13 mouse cellular contexts compared by ENCODE assay signal in genomic region chr15:79416460-79417085, GRCm38 (mm10).
"Had no signal": no experiment of that assay in that cellular context is flagged by ENCODE, and none has a peak within 500 bp of the region (broad histone marks: within the 10 kb centered on the region; RNA-seq: fewer than 3 reads in every experiment).

No protein-coding gene starts in this region.

- H3K4me1 ChIP-seq: kidney, embryonic 15.5 days; lung, embryonic 15.5 days; midbrain, embryonic 15.5 days had no signal

- H3K27ac ChIP-seq: kidney, embryonic 15.5 days; limb, embryonic 13.5 days; liver, embryonic 14.5 days; lung, embryonic 15.5 days; macrophage; midbrain, embryonic 15.5 days; stomach, postnatal 0 days had no signal

- H3K4me3 ChIP-seq: kidney, embryonic 15.5 days; limb, embryonic 13.5 days; lung, embryonic 15.5 days; megakaryocyte, embryonic 14.5 days; midbrain, embryonic 15.5 days had no signal

- H3K9ac ChIP-seq: kidney, embryonic 15.5 days; limb, embryonic 13.5 days; liver, embryonic 14.5 days; lung, embryonic 15.5 days; midbrain, embryonic 15.5 days had no signal

- DNase-seq: kidney, adult 18-20 months; kidney, postnatal 14 days; left cerebral cortex, postnatal 4 days; lung, postnatal 14 days; thymus, postnatal 4 days had no signal

- H3K9me3 ChIP-seq: kidney, embryonic 15.5 days; limb, embryonic 13.5 days; lung, embryonic 15.5 days; midbrain, embryonic 15.5 days had no signal

- H3K27me3 ChIP-seq: kidney, embryonic 15.5 days; limb, embryonic 13.5 days; lung, embryonic 15.5 days; megakaryocyte, embryonic 14.5 days; midbrain, embryonic 15.5 days had no signal
